Mouse (Mus musculus) hindbrain, embryonic 14.5 days (tissue): ENCODE results near the gene Zfp961. TPM values are rescaled to one million over a fixed set of nuclear protein-coding genes. Genes with fewer than 3 reads are reported as not detected.
"Not testable (repeated sequence)": the region's sequence is repeated elsewhere in the genome, so short reads cannot be mapped to it uniquely, and the experiment has no call there.

Experiments
- ATAC-seq: fragments of 200-750 bp; cut with Nextera tagmentation; 2 replicates; pipeline ENCODE4 v1.8.0; 2017; ENCODE audit warnings: moderate number of reproducible peaks, mild to moderate bottlenecking, moderate TSS enrichment, moderate library complexity; ENCODE audit not compliant: low FRiP score
- DNase-seq: peaks from one replicate; pipeline ENCODE4 v3.0.0-alpha.2; 2015; ENCODE audit warnings: low spot score
- H3K27ac ChIP-seq: fragments of 300-500 bp; sonication (generic); 2 replicates; pipeline ENCODE4 v1.5.1; 2014; ENCODE audit warnings: mild to moderate bottlenecking, moderate library complexity
- H3K27me3 ChIP-seq: fragments of 300-500 bp; sonication (generic); 2 replicates; pipeline ENCODE4 v1.6.1; 2014; ENCODE audit warnings: mild to moderate bottlenecking, low read length, mixed read lengths; ENCODE audit not compliant: control insufficient read depth, insufficient read depth
- H3K36me3 ChIP-seq: fragments of 300-500 bp; sonication (generic); replicated peaks from 2 replicates; pipeline ENCODE4 v1.6.1; 2014; ENCODE audit not compliant: control insufficient read depth, insufficient read depth
- H3K4me1 ChIP-seq: fragments of 300-500 bp; sonication (generic); replicated peaks from 2 replicates; pipeline ENCODE4 v1.6.1; 2014; ENCODE audit warnings: antibody characterized with exemption, low read length, mixed read lengths; ENCODE audit not compliant: control insufficient read depth, insufficient read depth
- H3K4me2 ChIP-seq: fragments of 300-500 bp; sonication (generic); replicated peaks from 2 replicates; pipeline ENCODE4 v1.6.1; 2014; ENCODE audit warnings: mild to moderate bottlenecking, moderate library complexity
- H3K4me3 ChIP-seq: fragments of 300-500 bp; sonication (generic); replicated peaks from 2 replicates; pipeline ENCODE4 v1.5.1; 2014; ENCODE audit warnings: mild to moderate bottlenecking, low read length
- H3K9ac ChIP-seq: fragments of 300-500 bp; sonication (generic); 2 replicates; pipeline ENCODE4 v1.6.1; 2014
- H3K9me3 ChIP-seq: fragments of 300-500 bp; sonication (generic); 2 replicates; pipeline ENCODE4 v1.6.1; 2016; ENCODE audit warnings: low read length; ENCODE audit not compliant: control insufficient read depth
- WGBS: fragments of 180-500 bp; shearing (Covaris S2); extraction: QIAGEN DNeasy Blood & Tissue Kit; methylation state at CpG from one replicate; pipeline ENCODE4 v1.1.7; 2014; 5-methylcytosine and 5-hydroxymethylcytosine counted together
- polyA plus RNA-seq: library from polyadenylated mRNA; unstranded; fragments of >200 nt; fragmentation: Nextera tagmentation; extraction: Ambion mirVana; gene quantifications from 2 replicates; pipeline ENCODE4 v1.2.1, GENCODE M21; 2014

Zfp961 gene
- polyA plus RNA-seq, 1 experiment from 2014 or later = 18.8 TPM

DNA sequence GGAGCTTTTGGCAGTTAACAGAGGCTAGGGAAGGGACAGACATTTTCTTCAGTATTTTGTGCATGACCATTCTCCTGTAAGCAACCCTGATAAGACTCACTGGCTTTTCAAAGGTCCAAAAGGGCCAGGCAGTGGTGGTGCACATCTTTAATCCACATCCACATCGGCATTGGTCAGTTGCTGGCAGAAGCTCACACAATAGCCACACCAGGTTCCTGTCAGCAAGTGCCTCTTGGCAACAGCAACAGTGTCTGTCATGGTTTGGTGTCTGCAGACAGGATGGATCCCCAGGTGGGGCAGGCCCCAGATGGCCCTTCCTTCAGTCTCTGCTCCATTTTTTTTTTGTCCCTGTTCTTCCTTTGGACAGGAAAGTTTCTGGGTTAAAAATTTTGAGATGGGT lies 68.2 kb downstream of the Zfp961 start:
- H3K27ac ChIP-seq, H3K9me3 ChIP-seq, ATAC-seq, H3K27me3 ChIP-seq, H3K9ac ChIP-seq, H3K4me3 ChIP-seq, H3K4me2 ChIP-seq, H3K36me3 ChIP-seq, DNase-seq, H3K4me1 ChIP-seq: not testable (repeated sequence)
- WGBS = 79% methylated on average over 1 of the region's 1 CpGs

DNA sequence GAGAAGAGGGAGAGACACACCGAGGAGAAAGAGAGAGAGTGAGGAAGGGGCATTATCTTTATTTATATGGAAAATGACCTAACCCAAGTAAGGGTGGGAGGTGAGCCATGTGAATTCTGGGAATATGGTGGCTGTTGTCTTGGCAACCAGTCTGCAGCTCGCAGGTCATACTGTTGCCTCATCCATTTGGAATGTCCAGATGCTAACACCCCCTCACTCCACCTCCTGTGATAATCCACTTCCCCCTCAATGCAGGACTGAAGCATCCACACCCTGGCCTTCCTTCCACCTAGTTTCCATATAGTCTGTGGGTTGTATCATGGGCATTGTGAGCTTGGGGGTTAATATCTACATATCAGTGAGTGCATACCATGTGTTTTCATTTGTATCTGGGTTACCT lies 69.0 kb downstream of the Zfp961 start:
- no peaks in the 10 kb centered on the region for H3K27me3 ChIP-seq
- WGBS = 61% methylated on average over 2 of the region's 2 CpGs
- no peak overlapping the region for H3K4me2 ChIP-seq
- no peak overlapping the region for H3K9ac ChIP-seq
- H3K27ac ChIP-seq = no peak overlapping the region
- ATAC-seq = no peak
- DNase-seq = no peak
- H3K36me3 ChIP-seq = no peaks in the 10 kb centered on the region
- H3K4me1 ChIP-seq = no peaks in the 10 kb centered on the region
- no peaks in the 10 kb centered on the region for H3K9me3 ChIP-seq
- H3K4me3 ChIP-seq = no peak overlapping the region

DNA sequence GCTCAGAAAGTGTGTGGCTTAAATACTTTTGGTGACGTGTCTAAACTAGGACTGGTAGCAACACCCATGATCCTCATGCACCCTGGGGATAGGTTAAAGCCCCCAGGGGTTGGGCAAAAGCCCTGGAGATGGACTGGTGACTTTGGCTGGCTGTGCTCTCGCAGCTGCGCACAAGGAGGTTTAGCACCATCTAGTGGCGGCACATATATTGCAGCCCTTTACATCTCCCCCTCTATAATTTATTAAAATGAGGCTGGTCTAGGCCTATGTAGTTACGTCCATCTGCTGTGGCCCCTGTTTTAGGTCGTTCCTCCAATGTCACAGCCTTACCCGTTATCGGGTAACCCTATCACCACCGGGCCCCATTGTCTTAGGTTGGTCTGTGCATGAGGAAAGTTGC lies 74.0 kb downstream of the Zfp961 start:
- not testable (repeated sequence) for H3K27ac ChIP-seq, ATAC-seq, H3K27me3 ChIP-seq, H3K4me1 ChIP-seq, DNase-seq, H3K4me3 ChIP-seq, H3K4me2 ChIP-seq, H3K9me3 ChIP-seq, H3K36me3 ChIP-seq, H3K9ac ChIP-seq
- 10% methylated on average over 4 of the region's 9 CpGs for WGBS

DNA sequence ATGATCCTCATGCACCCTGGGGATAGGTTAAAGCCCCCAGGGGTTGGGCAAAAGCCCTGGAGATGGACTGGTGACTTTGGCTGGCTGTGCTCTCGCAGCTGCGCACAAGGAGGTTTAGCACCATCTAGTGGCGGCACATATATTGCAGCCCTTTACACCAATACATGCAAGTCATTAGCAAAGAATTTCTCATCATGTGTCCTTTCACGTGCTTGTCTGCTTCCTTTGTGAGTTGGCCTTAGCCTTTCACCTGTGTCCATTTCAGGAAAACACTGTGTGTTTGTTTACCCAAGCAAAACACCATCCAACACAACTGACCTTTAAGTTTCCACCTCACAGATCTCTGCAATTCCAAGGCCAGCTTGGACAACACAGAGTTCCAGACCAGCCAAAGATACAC lies 82.1 kb downstream of the Zfp961 start:
- not testable (repeated sequence) for ATAC-seq, H3K27ac ChIP-seq, H3K27me3 ChIP-seq, H3K4me1 ChIP-seq, DNase-seq, H3K36me3 ChIP-seq, H3K4me2 ChIP-seq, H3K9me3 ChIP-seq, H3K9ac ChIP-seq, H3K4me3 ChIP-seq
- WGBS = 42% methylated on average over 4 of the region's 4 CpGs

DNA sequence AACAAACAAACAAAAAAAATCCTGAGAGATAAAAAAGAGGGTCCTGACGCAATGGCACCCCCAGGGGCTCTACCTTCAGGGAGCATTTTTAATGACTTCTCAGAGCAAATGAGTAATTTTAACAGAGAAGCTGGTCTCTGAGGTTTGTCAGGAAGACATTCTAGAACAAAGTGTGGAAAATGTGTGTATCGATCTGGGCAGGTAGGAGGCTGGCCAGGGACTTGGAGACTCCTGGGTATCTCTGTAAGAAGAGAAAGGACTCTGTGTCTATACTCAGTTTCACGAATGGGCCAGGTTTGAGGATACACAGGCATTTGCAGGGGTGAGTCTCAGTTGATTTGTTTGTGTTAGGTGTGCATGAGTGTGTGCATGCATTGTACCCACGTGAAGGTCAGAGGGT lies 90.1 kb downstream of the Zfp961 start, which contains the start of gene Olfr372:
TSS of gene Olfr372 (plus strand) at position 301 of the 400 bp plus-strand sequence.
- 86% methylated on average over 4 of the region's 4 CpGs for WGBS
- H3K9ac ChIP-seq, H3K4me1 ChIP-seq, H3K9me3 ChIP-seq, H3K36me3 ChIP-seq, H3K27me3 ChIP-seq, DNase-seq, ATAC-seq, H3K27ac ChIP-seq, H3K4me3 ChIP-seq, H3K4me2 ChIP-seq: not testable (repeated sequence)

DNA sequence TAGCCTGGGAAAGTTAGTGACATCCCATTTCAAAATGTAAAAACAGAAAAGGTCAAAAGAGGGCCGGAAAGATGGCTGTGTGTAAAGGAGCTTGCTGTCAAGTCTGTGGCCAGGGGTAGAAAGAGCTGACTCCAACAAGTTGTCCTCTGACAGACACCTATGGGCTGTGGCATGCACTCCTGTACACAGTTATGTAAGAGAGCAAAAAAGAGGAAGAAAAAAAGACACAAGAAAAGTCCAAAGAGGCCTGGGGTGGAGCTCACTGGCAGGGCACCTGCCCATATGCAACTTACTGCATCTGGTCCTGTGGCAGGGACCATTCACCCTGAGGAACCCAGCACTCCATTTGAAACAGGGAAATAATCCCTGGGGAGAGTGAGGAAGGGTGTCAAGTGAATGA lies 91.7 kb downstream of the Zfp961 start:
- ATAC-seq = no peak
- no peaks in the 10 kb centered on the region for H3K36me3 ChIP-seq
- H3K9ac ChIP-seq = no peak overlapping the region
- H3K4me3 ChIP-seq = no peak overlapping the region
- DNase-seq = no peak
- 92% methylated on average over 1 of the region's 1 CpGs for WGBS
- no peaks in the 10 kb centered on the region for H3K9me3 ChIP-seq
- H3K4me1 ChIP-seq = no peaks in the 10 kb centered on the region
- no peak overlapping the region for H3K27ac ChIP-seq
- H3K27me3 ChIP-seq = no peaks in the 10 kb centered on the region
- H3K4me2 ChIP-seq = no peak overlapping the region

Other genes starting within 250 kb of the Zfp961 start
- gene B3gnt3, start 249.2 kb upstream of the Zfp961 start, polyA plus RNA-seq = 0.21 and 0.41 TPM in 2 replicates
- 57.3 and 61.0 TPM in 2 replicates for gene Fcho1, start 225.3 kb upstream of the Zfp961 start, polyA plus RNA-seq
- 9.8 and 10.4 TPM in 2 replicates for gene Zfp709, start 69.0 kb upstream of the Zfp961 start, polyA plus RNA-seq
- 15.8 and 17.1 TPM in 2 replicates for gene Zfp882, start 42.4 kb upstream of the Zfp961 start, polyA plus RNA-seq
- gene Zfp617, start 42.4 kb upstream of the Zfp961 start, polyA plus RNA-seq = 35.3 and 37.8 TPM in 2 replicates
- gene Cyp4f18, start 58.6 kb downstream of the Zfp961 start, polyA plus RNA-seq = 0.20 and 0.53 TPM in 2 replicates
- gene Olfr372, start 90.2 kb downstream of the Zfp961 start, polyA plus RNA-seq = not detected in 2 replicates
- gene Olfr373, start 132.1 kb downstream of the Zfp961 start, polyA plus RNA-seq = not detected in 2 replicates
- gene Olfr374, start 156.0 kb downstream of the Zfp961 start, polyA plus RNA-seq = not detected in 2 replicates
- 177 and 186 TPM in 2 replicates for gene Tpm4, start 183.9 kb downstream of the Zfp961 start, polyA plus RNA-seq
- 60.4 and 68.9 TPM in 2 replicates for gene Rab8a, start 210.2 kb downstream of the Zfp961 start, polyA plus RNA-seq
- gene Hsh2d, start 238.6 kb downstream of the Zfp961 start, polyA plus RNA-seq = not detected in 2 replicates